Mouse (Mus musculus) monocyte, adult 2 months (primary cell): ENCODE data around the gene Ebp.

Experiments used
- DNase-seq, 2 experiments: peaks; one replicate each; pipeline ENCODE4 v3.0.0; 2022; ENCODE audit warnings: low spot score in 2 of 2, low read depth in 1 of 2

The Ebp gene

GRCm38 (mm10) chrX:8192126-8192639, 1.1 kb downstream of the Ebp start:
- no peak for DNase-seq

DNA sequence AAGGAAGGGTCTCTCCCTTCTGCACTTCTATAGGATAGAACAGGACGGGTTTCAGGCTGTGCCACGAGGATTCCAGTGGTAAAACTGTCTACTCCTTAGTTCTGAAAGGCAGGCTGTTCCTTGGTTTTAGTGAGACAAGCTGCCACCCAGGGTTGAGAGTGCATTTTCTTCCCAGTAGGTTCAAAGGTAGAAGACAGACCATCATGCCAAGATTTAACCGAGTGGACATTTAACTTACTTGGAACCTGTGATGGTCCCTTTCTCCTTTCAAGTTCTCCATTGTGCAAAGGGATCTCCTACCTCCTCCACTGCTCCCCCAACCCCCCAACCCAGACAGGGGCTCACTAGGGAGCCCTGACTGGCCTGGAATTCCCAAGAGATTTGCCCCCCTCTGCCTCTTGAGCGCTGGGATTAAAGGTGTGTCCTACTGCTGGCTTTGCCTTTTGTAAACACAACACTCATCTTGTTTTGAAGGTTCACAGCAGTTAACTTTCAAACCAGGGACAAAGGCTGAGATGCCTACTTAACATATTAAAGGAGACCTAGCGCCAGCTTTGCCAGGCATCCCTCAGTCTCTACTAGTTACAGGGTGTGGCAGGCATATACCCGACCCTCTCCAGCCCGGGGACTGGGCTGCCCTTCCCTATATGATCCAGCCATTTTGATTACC, 10.3 kb downstream of the Ebp start:
- no peak for DNase-seq

- DNase-seq, result no peak
Observed at GRCm38 (mm10) chrX:8179646-8180045, 13.7 kb downstream of the Ebp start.

DNA sequence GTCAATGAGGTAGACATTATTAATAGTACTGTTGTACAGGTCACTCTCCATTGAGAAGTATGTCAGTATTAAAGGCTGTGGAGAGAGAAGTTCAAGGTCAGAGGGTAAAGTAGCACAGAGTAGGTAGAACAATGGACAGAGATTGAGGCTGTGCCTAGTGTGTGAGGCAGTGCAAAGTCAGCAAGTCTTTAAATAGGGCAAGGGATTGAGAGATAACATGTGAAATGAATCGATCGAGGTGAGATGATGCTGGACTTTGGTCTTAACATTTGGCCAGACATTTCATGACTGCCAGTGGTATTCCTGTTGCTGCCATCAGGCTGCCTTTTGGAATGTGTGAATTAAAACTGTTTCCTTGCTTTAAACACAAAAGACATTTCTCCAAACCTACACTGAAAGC, 14.4 kb downstream of the Ebp start:
- no peak for DNase-seq

DNA sequence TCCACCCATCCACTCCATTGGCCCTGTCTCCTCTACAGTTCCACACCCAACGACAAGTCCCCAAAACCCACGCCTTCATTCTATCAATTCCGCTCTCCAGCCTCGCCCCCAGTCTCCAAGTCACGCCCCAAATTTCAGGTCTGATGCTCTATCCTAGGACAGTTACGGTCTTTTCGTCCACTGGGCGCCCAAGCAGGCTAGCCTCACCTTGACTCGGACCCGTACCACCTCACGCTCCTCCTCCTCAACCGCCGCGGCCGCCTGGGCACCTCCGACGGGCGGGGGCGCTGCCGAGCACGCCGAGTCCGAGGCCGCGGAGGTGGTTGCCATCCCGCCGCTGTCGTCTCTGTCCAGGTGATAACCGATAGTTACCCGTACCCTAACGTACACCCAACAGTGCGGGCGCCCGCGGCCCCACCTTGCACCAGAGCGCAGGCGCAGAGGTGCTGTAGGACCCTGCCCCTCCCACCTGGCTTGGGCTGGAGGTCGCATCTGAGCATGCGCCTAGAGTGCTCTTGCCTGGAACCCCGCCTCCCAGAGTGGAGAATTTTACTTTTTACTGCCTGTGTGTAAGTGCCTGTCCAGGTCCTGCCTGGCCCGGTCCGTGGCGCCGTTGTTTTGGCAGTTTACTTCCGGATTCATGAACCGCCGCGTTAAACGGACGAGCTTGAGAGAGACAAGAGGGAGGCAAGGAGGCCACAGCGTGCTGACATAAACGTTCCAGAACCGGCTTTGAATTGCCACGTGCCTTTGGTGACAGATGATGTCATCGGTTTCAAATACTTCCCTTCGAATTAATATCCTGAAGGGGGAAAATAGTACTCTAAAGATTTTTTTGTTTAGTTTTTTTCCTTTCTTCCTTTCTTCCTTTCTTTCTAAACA, 17.6 kb downstream of the Ebp start, which contains the start of gene Tbc1d25:
Gene Tbc1d25, minus strand, starts transcription at position 678 of the 882 bp plus-strand sequence.
- peak; percentile 38 to 64 for DNase-seq

DNA sequence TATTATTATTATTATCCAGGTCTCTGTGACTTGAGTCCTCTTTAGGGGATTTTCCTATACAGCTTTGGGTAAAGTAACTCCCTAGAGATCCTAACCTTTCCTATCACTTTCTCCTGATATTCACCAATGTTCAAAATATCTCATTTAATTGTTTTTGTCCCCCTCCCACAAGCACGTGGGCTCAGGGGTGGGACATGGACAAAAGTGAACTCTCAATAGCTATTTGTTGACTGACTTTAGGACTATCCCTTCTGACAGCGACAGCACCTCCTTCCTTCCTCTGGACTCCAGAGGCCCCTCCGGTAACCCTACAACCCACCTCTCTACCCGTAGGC, 18.2 kb downstream of the Ebp start:
- DNase-seq, result no peak

DNA sequence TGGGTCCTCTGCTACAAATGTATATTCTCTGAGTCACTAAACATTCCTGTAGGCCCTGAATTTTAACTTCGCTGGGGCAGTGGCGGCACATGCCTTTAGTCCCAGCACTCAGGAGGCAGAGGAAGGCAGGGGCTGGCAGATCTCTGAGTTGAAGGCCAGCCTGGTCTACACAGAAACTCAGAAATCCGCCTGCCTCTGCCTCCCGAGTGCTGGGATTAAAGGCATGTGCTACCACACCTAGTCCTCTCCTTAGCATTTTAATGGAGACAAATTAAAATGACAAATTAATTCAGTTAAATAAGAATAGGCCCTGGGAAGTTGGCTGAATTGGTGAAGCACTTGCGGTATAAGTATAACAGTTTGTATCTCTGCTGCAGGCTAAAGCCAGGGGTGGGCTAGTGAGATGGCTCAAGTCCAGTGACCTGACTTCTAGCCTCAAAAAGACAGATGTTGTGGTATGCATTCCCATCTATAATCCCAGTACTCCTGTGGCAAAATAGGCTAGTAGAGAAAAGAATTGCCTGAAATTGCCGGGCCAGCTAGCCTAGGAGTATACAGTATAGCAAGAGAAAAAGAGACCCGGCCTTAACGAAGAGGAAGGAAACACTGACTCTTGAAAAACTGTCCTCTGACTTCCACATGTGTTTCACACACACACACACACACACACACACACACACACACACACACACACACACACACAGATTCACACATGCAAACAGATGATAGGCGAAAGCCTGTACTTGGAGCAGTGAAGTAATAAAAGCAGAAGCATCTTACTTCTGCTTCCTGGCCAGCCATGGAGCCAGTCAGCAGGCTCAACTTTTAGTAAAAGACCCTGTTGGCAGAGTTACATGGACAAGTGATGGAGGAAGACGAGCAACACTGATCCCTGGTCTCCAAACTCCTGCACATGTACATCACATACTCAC, 25.3 kb downstream of the Ebp start:
- no peak for DNase-seq

DNA sequence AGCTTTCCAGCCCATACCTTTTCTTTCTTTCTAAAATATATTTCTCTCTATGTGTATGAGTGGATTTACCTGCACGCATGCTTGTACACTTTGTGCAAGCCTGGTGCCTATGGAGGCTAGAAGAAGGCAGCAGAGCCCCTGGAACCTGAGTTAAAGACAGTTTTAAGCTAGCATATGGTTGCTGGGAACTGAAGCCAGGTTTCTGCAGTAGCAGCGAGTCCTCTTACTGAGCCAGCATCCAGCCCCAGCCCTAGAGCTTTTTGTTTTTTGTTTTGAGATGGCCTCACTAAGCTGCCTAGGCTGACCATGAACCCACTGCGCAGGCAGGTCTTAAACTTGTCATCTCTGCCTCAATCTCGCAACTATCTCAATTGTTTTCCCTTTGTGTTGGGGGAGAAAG, 28.8 kb downstream of the Ebp start:
- no peak for DNase-seq

GRCm38 (mm10) chrX:8163076-8163475, 30.2 kb downstream of the Ebp start:
- no peak for DNase-seq

DNA sequence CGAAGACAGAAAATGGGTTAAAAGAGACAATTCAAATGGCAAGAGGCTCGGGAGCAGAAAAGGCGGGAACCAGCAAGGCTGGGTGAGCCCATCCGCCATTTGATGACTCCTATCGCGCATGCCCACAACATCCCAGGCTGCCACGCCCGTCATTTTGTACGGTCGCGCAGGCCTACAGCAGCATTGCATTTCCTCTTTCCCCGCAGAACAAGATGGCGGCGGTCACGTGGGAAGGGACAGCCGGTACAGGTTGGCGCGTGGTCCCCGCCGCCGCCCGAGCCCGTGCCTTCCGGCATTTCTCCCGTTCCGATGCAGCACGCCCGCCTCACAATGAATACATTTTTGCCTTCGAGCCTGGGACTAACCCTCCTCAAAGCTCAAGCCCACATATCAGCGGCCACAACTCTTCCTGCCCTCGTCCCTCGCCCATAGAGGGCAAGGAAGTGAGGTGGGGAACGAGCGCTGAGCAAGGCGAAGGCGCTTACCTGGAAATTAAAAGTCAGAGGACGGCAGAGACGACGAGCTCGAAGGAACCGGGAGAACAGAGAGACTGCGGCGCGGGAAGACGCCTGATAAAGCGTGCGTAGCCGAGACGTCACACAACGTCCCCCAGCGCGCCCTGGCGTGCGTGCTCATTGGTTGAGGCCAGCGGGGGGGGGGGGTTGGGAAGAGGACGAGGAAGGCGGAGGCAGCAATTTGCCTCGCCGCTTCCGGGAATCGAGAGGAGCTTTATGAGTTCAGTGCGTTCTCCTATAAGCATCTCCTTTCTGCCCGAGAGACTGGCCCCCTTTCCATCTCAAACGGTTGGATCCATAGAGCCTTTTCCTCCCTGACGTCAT, 47.9 kb downstream of the Ebp start, which contains the start of gene Rbm3:
Gene Rbm3, minus strand, starts transcription at position 728 of the 839 bp plus-strand sequence.
- DNase-seq, result peak; percentile 73 to 81

DNA sequence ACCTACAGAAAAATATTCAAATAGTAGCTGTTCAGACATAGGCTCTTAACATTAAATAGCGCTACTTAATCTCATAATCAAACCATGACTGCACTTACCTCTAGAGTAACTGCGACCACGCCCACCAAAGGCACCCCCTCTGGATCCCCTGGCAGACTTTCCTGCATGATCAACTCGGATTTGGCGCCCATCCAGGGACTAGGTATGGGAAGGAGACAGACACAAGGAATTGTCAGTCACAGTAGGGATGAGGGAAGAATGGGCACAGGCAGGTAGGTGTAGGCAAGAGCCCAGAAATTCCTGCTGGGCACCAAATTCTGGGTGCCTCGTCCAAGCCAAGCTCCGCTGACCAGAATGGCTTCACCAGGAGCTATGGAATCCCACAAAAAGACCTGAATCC, 49.6 kb downstream of the Ebp start:
- DNase-seq, result no peak

DNA sequence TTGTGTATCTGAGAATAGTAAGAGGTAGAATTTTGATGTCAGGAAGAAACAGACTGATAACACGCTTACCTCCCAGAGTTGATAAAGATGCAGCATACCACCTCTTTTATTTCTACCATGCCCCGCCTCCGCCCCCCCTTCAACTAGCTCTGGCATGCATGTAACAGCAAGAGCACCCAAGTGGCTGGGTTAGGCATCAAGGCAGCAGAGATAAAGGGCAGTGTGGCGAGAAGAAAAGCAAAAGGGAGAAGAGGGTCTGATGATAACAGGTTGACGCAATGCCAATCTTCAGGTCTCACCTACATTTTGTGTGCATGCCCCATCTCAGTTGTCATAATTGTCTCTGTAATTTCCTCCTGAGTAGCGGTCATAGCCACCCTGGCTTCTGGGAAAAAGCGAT, 50.4 kb downstream of the Ebp start:
- DNase-seq, result no peak

GRCm38 (mm10) chrX:8141058-8141457, 52.3 kb downstream of the Ebp start:
- DNase-seq, result no peak

DNA sequence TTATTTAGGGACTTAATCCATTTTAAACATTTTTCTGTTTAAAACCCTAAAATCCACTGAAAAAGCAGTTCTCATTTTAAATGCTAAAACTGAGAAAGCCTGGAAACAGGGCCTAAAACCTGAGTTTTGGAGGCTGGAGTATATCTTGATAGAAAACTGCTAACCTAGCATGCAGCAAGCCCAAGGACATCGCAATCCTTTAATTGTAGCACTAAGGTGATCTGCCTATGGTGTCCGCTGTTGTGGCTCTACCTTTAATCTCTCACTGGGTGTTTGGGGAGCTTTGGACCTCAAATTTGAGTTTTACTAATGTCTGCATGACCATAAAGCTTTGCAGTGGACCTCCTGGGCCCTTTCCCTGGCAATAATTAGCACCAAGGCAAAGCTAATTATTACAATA, 52.9 kb downstream of the Ebp start:
- no peak for DNase-seq

DNA sequence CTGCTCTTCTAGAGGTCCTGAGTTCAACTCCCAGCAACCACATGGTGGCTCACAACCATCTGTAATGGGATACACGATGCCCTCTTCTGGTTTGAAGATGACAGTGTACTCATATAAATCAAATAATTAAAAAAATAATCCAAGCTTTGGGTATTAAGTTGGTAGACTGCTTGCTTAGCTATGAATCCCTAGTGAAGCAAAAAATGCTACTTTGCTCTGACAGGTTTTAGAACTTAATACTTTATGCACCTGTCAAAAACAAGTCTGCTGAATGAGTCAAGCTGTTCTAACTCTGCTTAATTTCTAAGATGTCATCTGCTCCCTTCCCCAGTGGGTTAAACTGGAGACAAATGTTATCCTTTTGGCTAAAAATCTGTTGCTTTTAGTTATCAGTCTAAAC, 53.8 kb downstream of the Ebp start:
- no peak for DNase-seq

DNA sequence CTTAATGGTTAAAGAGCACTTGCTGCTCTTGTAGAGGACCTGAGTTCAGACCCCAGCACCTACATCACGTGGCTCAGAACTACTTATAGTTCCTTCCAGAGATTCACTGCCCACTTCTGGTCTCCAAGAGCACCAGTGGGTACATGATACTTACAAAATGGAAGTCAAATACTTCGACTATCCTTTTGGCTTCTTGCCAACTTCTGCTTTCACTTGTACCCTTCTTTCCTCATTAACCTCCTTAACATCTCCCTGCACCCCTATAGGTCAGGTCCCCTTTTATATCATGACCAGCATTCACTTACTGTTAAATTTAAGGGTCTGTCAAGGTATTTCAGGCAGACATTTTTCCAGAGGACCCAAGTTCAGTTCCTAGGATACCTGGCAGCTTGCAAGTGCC, 57.4 kb downstream of the Ebp start:
- no peak for DNase-seq
